Mouse (Mus musculus): ENCODE data around the gene Bin2.

DNA sequence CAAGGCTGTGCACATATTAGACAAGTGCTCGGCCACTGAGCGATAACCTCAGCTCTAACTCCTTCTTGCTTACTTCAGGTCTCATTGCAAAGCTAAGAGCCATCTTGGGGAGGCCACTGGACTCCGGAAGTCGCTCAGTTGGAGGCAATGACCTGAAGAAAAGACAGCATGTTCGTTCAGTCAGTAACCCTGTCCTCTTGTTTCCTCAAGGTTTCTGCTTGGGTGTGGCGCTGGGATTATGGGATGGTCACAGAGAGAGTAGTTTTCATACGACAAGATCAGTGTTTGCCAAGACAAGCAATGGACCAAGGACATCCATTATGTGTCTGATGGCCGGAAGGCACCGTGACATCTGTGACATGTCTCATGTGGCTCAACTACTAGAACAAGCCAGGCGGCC lies 5.2 kb upstream of the Bin2 start:
- TF ChIP-seq CTCF (IDR thresholded peaks at IDR 0.05), result no peak
- TF ChIP-seq POLR2A (IDR thresholded peaks at IDR 0.05; ENCODE audit: insufficient read depth, low read depth, low read length), result no peak

All from heart, adult 2 months (tissue).